Mouse (Mus musculus): ENCODE results near the gene Cadps2.

Cadps2 gene

DNA sequence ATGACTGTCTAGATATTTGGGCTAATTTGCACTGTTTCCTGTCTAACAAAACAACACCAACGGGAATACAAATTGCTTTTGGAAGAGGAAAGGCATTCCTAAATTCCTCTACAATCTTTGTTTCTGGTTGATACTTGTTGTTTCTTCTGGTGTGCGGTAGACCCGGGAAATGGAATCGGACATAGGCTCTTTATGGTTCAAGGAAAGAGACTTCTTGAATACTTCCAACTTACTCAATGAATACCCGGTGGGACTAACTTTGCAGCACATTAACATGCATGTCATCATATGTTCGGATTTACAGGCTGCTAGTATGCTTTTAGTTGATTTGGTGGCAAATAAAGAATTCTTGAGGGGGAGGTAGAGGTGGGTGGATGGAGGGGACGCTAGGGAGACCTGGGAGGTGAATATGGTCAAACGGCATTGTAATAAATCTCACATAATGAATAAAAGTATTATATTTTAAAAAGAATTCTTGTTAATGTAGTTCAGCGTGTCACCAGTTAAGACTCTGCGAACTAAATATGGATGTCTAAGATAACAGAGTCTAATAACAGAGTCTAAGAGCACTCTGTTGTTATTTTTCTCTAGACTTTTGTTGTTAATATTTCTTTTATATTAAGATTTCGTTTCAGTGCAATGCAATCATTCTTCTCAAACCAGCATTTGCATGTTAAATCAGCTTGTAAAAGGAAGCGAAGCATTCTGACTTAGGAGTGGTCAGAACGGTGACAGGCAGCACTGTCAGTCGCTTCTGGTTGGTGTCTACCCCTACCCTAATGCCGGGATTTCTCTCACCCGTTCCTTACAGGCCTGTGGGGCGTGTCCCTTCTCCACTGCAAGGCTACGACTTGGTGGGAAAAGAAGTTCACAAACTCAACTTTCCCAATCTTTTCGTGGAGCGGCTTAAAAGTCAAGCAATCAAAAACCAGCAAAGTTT, 586.8 kb downstream of the Cadps2 start:
- no peak for DNase-seq (ENCODE audit: low spot score in 2 of 2)

DNA sequence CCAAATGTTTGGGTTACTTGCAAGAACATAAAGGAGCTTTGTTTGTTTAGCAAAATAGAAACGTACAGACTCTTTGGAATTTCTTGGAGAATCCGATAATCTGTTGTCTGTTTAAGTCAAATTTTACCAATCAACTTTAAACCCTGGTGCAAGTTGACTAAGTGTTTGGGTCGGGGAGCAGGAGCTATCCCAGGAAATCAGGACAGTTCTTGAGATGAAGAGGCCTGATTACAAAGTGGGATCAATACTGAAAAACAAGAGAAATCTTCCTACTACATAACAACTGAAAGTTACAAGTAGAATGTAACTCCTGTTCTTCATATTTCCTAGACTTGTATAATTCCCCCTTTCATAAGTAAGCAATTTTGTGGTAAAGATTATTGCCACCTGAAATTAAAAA, 587.8 kb downstream of the Cadps2 start:
- no peak for DNase-seq (ENCODE audit: low spot score in 2 of 2)

DNA sequence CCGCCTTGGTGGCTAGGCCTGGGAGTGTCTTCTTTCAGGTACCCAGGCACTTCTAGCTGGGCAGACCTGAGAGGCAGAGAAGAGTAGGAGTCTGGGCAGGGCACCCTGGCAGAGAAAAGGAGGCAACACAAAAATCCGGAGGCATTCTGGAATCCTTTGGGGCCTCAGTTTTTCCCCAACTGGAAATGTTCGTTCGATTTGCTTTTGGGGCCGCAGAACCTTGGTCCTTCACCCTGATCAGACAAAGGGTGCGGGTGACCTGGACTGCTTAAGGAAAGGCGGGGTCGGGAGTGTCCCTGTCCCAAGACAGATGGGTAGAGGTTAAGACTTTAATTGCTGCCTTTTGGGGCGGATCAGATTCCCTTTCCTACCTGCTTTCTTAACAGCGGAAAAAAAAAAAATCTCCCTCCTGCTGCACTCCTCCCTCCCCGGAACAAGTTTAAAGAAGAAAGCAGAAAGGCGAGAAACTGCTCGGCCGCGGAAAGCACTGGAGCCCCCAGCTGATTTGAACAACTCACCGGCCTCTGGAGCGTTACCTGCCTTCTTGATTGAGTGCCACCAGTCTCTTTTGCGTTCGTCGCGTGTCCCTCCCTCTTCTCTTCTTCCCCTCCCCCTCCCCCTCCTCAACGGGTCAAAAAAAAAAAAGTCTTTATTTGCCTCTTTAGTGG, 588.8 kb downstream of the Cadps2 start:
- no peak for DNase-seq (ENCODE audit: low spot score in 2 of 2)

DNA sequence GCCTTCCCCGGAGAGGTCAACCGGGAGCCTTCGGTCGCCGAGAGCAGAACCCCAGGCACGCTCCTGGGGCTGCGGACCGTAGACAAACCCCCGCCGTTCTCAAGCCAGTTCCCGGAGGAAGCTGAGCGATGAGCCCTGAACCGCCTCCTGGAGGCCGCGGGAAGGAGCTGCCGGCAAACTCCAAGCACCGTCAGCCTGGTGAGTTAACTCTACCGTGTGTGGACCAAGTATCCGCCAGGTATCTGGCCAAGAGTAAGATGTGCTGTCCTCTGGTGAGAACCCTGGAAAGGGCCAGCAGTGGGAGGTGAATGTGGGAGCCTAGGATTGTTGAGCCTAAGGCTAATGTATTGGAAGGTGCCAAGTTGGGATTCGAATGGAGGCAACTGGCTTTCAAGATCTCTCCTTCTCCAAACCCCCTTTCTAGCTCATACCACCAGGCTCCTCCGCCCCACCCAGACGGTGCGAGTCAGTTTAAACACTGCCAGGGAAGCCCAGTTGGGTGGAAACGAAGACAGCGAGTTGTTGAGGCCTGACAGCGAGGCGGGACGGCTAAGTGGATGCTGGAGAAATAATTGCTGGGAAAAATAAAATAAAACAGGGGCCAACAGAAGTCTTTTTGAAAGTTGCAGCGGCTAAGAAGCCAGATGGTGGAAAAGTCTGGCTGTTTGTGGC, 589.5 kb downstream of the Cadps2 start:
- no peak for DNase-seq (ENCODE audit: low spot score in 2 of 2)

DNA sequence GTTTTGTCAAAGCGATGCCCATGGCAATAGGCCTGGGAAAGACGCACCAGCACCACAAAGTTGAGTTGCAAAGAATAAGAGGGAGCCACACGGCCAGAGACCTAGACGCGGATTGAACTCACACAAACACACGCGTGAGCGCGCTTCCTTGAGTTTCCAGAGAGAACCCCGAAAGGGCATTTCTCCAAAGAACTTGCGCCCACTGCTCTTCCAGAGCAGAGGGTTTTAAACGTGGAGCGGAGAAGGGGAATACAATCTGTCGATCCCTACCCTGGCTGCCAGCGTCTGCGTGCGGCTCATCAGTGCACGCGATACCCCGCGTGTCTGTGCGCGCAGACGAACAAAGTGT, 590.2 kb downstream of the Cadps2 start:
- no peak for DNase-seq (ENCODE audit: low spot score in 2 of 2)

DNA sequence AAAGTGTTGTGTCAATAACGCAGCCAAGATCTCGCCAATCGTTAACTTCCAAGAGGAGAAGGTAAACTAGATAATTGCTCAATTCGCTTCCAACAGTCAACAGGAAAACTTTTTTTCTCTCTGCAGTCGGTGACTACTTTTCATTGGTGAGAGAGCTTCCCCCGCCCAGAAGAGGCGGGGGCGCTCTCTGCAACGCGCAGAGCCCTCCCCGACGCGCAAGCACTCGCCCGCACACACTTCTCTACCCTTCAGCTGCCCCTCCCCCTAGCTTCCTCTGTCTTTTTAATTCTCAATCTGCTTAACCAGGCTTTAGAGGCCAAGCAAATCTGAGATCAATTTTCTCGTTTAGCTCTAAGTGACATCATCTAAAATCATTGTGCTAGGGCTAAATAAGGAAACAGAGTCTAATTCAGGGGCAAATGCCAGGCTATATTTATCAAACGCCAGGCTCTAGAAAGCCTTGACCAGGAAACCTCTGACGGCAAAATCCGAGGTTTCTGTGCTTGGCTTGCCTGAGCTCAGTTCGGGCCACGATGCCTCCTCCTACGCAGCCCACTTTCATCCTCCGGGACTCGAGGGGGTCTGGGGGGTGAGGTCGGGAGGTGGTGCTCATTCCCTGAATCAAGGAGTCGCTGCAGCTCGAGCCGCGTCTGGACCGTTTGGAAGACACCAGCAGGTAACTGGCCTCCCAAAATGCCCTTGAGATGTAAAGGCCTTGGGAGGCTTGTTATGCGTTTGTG, 590.7 kb downstream of the Cadps2 start, which contains the start of gene Fezf1:
Gene Fezf1, minus strand, starts transcription at position 50 of the 740 bp plus-strand sequence.
- DNase-seq (ENCODE audit: low spot score in 2 of 2) = no peak

DNA sequence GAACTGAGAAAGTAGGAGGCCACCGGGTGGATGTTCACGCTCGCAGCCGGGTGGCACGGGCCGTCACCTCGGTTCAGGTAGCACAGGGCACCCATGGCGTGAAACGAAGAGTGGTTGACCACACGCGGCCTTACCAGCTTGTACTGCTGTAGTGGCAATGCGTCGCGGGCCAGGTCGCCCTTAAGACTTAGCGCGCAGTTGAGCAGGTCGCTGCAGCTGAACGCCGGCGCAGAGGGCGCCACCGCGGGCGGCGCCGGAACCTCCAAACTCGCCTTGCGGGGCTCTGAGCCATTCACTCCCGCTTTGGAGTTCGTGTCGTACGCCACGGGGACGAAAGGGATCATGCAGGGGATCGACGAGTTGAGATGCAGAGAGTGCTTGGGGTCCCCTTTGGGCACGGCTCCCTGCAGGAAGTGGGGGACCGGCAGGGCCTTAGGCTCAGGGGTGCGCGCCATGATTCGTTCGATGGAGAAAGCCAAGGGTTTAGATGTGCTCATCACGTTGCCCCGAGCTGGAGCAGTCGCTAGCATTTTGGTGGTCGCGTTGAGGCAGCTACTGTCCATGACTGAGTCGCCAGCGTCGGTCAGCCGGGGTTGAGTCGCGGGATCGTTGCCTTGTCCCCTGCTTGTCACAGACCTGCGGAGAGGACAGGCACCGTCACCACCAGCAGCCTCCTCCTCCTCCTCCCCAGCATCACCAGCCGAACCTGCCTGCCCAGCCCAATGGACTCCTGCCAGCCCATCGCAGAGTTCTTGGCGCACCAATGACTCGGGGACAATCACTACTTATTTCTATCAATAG, 591.5 kb downstream of the Cadps2 start:
- no peak for DNase-seq (ENCODE audit: low spot score in 2 of 2)

DNA sequence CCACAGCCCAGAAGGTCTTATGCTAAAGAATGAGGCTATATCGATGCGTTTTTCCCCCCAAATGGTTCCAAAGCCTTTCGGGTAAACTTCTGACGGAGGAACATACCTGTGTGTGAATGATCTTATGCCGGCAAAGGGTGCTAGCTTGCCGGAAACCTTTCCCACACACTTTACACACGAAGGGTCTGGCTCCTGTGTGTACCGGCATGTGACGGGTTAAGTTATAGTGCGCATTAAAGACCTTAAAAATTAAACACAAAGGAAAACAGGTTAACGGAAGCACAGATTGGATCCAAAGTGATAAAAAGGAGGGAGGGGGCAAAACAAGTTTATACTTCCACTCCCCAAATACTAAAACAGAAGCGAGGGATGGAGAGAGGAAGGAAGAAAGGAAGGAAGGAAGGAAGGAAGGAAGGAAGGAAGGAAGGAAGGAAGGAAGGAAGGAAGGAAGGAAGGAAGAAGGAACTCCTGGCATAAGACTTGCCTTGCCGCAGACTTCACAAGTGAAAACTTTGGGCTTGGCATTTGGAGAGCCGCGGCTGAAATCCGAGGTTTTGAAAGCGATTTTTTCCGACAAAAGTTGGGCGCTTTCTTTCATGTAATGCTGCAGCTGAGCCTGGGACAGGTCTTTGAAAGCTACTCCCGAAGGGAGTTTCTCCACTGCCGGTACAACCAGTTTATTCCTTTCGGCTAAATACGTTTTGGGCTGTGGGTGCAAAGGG, 592.3 kb downstream of the Cadps2 start:
- no peak for DNase-seq (ENCODE audit: low spot score in 2 of 2)

DNA sequence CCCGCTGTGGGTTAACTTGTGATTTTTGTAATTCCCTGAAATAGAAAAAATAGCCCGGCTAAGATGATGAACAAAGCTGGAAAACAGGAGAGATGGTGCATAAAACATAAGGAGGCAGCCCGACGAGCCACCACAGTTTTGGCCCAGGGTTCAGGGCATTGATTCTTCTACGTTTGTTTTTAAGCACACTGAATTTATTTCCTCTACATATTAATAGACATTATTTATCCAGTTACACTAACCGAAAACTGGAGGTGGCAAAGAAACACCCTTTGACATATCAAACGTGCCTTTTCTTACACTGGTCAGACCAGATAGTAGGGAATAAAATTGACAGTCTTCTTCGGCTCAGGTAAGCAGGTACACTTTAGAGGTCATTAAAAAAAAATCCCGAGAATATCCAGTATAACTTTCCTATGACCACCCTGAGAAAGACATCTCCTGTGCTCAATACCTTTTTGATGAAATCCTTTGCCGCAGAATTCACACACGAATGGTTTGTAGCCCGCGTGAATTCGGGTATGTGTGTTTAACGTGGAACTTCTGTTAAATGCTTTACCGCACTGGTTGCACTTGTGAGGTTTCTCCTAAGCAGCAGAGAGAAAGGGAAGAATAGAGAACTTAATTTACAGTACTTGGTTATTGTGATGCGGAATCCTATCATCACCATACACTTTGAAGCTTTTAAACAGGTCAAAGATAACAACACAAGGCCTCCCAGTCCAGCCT, 593.0 kb downstream of the Cadps2 start:
- no peak for DNase-seq (ENCODE audit: low spot score in 2 of 2)

DNA sequence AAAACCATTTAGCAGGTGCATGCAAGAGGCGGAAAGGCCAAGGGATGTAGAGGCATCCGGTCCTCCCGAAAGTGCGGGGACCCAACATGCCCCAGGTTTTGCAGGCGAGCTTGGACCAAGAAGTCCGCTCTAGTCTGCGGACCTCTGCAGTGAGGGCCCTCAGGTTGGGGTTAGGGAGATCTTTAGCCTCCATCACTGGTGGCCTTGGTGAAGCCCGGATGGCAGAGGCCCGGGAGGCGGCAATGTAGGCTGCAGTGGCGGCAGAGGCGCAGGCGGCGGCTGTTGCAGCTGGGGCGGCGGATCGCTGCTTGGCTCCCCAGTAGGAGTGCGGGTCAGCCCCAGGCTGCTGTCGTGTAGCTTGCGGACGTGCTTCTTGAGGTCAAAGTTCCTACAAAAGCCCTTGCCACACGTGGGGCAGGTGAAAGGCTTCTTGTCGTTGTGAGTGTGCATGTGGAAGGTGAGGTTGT, 593.6 kb downstream of the Cadps2 start:
- DNase-seq (ENCODE audit: low spot score in 2 of 2) = no peak

DNA sequence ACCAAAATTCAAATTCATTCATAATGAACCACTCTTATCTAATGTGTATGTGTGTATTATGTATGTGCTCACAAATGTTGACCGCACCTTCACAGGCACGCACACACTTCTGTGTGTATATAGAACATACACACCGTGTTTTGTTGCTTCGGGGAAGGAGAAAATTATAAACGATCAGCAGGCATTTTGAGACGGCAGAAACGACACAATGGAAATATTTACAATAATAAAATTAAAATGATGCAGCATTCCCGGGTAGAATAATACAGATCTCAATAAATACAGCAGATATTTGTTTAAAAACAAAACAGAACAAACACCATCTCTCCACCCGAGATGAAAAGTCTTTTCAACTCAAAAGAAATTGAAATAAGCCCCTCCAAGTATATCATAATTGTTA, 594.1 kb downstream of the Cadps2 start:
- no peak for DNase-seq (ENCODE audit: low spot score in 2 of 2)

DNA sequence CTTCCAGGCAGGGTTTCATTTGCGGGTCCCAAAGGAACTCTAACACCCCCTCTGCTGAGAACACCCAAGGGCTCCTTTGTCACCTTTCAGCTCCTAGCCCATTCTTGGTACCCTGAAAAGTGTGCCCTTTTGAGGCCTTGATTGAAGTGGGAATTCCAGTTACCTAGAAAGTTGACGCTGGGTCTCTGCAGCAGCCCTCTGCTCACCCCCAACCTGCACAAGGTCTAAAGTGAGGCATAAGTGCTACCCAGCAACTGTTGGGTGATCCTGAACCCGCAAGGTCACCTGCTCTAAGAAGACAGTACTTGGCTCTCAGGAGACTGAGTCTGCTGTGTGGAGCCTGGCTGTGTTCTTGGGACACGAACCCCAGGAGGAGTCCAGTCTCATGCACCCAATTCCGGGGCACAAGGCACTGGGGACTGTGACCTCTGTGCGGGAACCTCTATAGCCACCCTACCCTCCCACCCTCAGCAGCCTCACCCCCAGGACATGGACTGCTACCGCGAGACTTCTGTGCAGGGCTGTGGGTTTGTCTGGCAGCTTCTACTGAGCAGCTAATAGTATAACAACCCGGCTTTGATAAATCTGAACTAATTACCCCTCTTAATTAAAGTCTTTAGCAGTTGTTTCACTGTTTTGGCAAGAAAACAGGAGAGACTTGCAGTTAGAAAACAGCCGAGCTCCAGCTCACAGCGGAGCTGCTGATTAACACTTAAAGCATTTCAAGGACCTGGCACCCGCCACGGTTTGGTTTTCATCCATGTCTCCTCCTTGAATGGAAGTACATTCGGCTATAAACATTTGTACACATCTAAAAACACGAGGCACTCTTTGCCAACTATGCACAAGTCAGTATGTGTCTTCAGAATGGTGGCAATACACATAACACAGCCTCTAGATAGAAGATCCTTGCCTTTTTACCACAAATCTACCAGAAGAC, 595.1 kb downstream of the Cadps2 start:
- DNase-seq (ENCODE audit: low spot score in 2 of 2) = no peak

Measured in heart, adult 9 months (tissue).